Mouse (Mus musculus): ENCODE measurements around the gene Gcg. TPM values are rescaled to one million over a fixed set of nuclear protein-coding genes. Genes with fewer than 3 reads are reported as not detected.

Gene Gcg
- total RNA-seq (2014; rRNA removed; ENCODE audit: low replicate concordance) (not detected in 2 replicates), polyA plus RNA-seq (2015; fragmentation: Nextera tagmentation; extraction: Ambion mirVana) (not detected in 2 replicates)

GRCm38 (mm10) chr2:62483550-62483949 is at the start of gene Gcg:
Gene Gcg, minus strand, starts transcription at chr2:62483650.
- Histone ChIP-seq H3K9ac (replicated peaks; ENCODE audit: low read depth, low read length) (no peak within 1 kb of the TSS), H3K4me1 (ENCODE audit: control insufficient read depth, insufficient read depth) (no peaks in the 10 kb centered on the region), H3K27me3 (ENCODE audit: control insufficient read depth, insufficient read depth, low read length) (no peaks in the 10 kb centered on the region), H3K4me3 (ENCODE audit: low read depth, low read length) (no peak within 1 kb of the TSS), H3K9me3 (replicated peaks; ENCODE audit: control insufficient read depth, low read length) (no peaks in the 10 kb centered on the region), H3K4me2 (ENCODE audit: low read depth, low read length) (no peak within 1 kb of the TSS), H3K27ac (ENCODE audit: low read depth) (no peak within 1 kb of the TSS), H3K36me3 (replicated peaks; ENCODE audit: control insufficient read depth, insufficient read depth, low read length) (no peaks in the 10 kb centered on the region)
- 83% methylated on average over 9 of the region's 9 CpGs for WGBS
- DNase-seq (ENCODE audit: low spot score) (no peak), ATAC-seq (ENCODE audit: insufficient read depth, low read depth) (no peak)
- no peak for TF ChIP-seq CTCF (IDR thresholded peaks at IDR 0.05; ENCODE audit: low read depth)
- no peak for TF ChIP-seq EP300 (IDR thresholded peaks at IDR 0.05; ENCODE audit: low read depth)

- Histone ChIP-seq H3K4me2 (ENCODE audit: low read depth, low read length) (no peak overlapping the region), H3K27ac (ENCODE audit: low read depth) (no peak overlapping the region), H3K36me3 (replicated peaks; ENCODE audit: control insufficient read depth, insufficient read depth, low read length) (no peaks in the 10 kb centered on the region), H3K9me3 (replicated peaks; ENCODE audit: control insufficient read depth, low read length) (no peaks in the 10 kb centered on the region), H3K9ac (replicated peaks; ENCODE audit: low read depth, low read length) (no peak overlapping the region), H3K4me3 (ENCODE audit: low read depth, low read length) (no peak overlapping the region), H3K4me1 (ENCODE audit: control insufficient read depth, insufficient read depth) (no peaks in the 10 kb centered on the region), H3K27me3 (ENCODE audit: control insufficient read depth, insufficient read depth, low read length) (no peaks in the 10 kb centered on the region)
- TF ChIP-seq CTCF (IDR thresholded peaks at IDR 0.05; ENCODE audit: low read depth): no peak
- TF ChIP-seq EP300 (IDR thresholded peaks at IDR 0.05; ENCODE audit: low read depth): no peak
- 77% methylated on average over 1 of the region's 1 CpGs for WGBS
- no peak for DNase-seq (ENCODE audit: low spot score)
- no peak for ATAC-seq (ENCODE audit: insufficient read depth, low read depth)
Observed at GRCm38 (mm10) chr2:62531065-62531464, 47.6 kb upstream of the Gcg start.

DNA sequence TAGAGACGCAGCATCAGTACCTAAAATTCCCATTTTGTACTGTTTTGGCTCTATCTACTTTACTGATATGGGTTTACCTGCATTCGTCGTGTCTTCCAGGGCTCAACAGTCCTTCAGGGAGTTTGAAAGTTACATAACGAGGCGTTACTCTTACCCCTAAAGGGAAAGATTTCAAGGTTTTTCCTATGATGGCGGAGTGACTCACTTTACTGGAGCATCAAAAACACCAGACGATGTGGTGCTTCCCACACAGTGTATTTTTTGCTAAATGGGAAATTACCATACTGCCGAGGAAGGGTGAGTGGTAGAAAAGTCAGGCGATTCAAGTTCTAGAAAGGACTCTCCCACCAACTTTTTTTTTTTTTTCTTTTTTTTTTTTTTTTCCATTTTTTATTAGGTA is 42.9 kb upstream of the Gcg start:
- DNase-seq (ENCODE audit: low spot score): no peak
- Histone ChIP-seq H3K4me1 (ENCODE audit: control insufficient read depth, insufficient read depth) (no peaks in the 10 kb centered on the region), H3K27ac (ENCODE audit: low read depth) (no peak overlapping the region), H3K27me3 (ENCODE audit: control insufficient read depth, insufficient read depth, low read length) (no peaks in the 10 kb centered on the region), H3K4me3 (ENCODE audit: low read depth, low read length) (no peak overlapping the region), H3K36me3 (replicated peaks; ENCODE audit: control insufficient read depth, insufficient read depth, low read length) (no peaks in the 10 kb centered on the region), H3K9me3 (replicated peaks; ENCODE audit: control insufficient read depth, low read length) (no peaks in the 10 kb centered on the region), H3K4me2 (ENCODE audit: low read depth, low read length) (no peak overlapping the region), H3K9ac (replicated peaks; ENCODE audit: low read depth, low read length) (no peak overlapping the region)
- WGBS: 90% methylated on average over 9 of the region's 9 CpGs
- no peak for ATAC-seq (ENCODE audit: insufficient read depth, low read depth)
- TF ChIP-seq CTCF (IDR thresholded peaks at IDR 0.05; ENCODE audit: low read depth) (no peak), EP300 (IDR thresholded peaks at IDR 0.05; ENCODE audit: low read depth) (no peak)

DNA sequence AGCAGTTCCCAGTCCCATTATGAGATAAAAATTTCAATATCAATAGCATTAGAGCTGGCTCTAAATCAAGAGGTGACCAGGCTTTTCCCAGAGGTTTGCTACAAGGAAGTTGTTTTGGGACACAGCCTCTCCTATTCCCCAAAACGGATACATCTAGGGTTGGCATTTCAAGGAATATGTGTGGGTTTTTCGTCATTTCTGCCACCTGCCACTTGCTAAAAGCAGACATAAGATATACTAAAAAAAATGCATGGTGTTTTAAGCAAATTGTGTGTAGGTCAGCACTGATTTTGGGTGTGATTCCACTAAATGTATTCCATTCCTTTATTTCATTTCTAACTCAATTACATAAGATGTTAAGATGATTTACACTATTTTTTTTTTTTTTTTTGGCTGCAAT is 34.3 kb upstream of the Gcg start:
- Histone ChIP-seq H3K4me1 (ENCODE audit: control insufficient read depth, insufficient read depth) (no peaks in the 10 kb centered on the region), H3K27ac (ENCODE audit: low read depth) (no peak overlapping the region), H3K36me3 (replicated peaks; ENCODE audit: control insufficient read depth, insufficient read depth, low read length) (no peaks in the 10 kb centered on the region), H3K4me2 (ENCODE audit: low read depth, low read length) (no peak overlapping the region), H3K9ac (replicated peaks; ENCODE audit: low read depth, low read length) (no peak overlapping the region), H3K27me3 (ENCODE audit: control insufficient read depth, insufficient read depth, low read length) (no peaks in the 10 kb centered on the region), H3K4me3 (ENCODE audit: low read depth, low read length) (no peak overlapping the region), H3K9me3 (replicated peaks; ENCODE audit: control insufficient read depth, low read length) (no peaks in the 10 kb centered on the region)
- no peak for TF ChIP-seq CTCF (IDR thresholded peaks at IDR 0.05; ENCODE audit: low read depth)
- TF ChIP-seq EP300 (IDR thresholded peaks at IDR 0.05; ENCODE audit: low read depth): no peak
- ATAC-seq (ENCODE audit: insufficient read depth, low read depth) (no peak), DNase-seq (ENCODE audit: low spot score) (no peak)
- 56% methylated on average over 2 of the region's 2 CpGs for WGBS

DNA sequence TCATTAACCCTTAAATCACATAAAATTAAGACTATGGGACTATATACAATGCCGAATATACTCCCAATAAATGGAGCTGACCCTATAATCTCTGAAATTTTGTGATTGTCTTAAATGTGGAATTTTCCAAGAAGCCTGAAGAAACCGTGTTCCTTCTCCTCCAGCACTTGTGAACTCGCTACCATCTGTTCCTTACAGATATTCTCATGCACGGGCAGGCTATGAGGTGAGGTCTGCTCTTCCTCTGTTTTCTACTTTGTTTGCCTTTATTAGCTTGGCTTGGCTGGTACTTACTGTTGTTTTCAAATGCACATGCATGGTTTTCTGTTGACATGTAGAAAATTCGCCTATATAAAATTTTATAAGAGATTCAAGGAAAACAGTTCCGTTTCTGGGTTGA is 31.0 kb upstream of the Gcg start:
- H3K36me3 ChIP-seq (replicated peaks; ENCODE audit: control insufficient read depth, insufficient read depth, low read length): no peaks in the 10 kb centered on the region
- no peaks in the 10 kb centered on the region for H3K27me3 ChIP-seq (ENCODE audit: control insufficient read depth, insufficient read depth, low read length)
- TF ChIP-seq CTCF (IDR thresholded peaks at IDR 0.05; ENCODE audit: low read depth): no peak
- no peak for TF ChIP-seq EP300 (IDR thresholded peaks at IDR 0.05; ENCODE audit: low read depth)
- H3K4me3 ChIP-seq (ENCODE audit: low read depth, low read length): no peak overlapping the region
- no peak overlapping the region for H3K4me2 ChIP-seq (ENCODE audit: low read depth, low read length)
- no peak overlapping the region for H3K9ac ChIP-seq (replicated peaks; ENCODE audit: low read depth, low read length)
- DNase-seq (ENCODE audit: low spot score): no peak
- 70% methylated on average over 6 of the region's 6 CpGs for WGBS
- no peak overlapping the region for H3K27ac ChIP-seq (ENCODE audit: low read depth)
- no peaks in the 10 kb centered on the region for H3K4me1 ChIP-seq (ENCODE audit: control insufficient read depth, insufficient read depth)
- H3K9me3 ChIP-seq (replicated peaks; ENCODE audit: control insufficient read depth, low read length): no peaks in the 10 kb centered on the region
- ATAC-seq (ENCODE audit: insufficient read depth, low read depth): no peak

GRCm38 (mm10) chr2:62513477-62513876 is 30.0 kb upstream of the Gcg start:
- no peak for DNase-seq (ENCODE audit: low spot score)
- Histone ChIP-seq H3K36me3 (replicated peaks; ENCODE audit: control insufficient read depth, insufficient read depth, low read length) (no peaks in the 10 kb centered on the region), H3K4me2 (ENCODE audit: low read depth, low read length) (no peak overlapping the region), H3K27me3 (ENCODE audit: control insufficient read depth, insufficient read depth, low read length) (no peaks in the 10 kb centered on the region), H3K4me3 (ENCODE audit: low read depth, low read length) (no peak overlapping the region), H3K4me1 (ENCODE audit: control insufficient read depth, insufficient read depth) (no peaks in the 10 kb centered on the region), H3K9me3 (replicated peaks; ENCODE audit: control insufficient read depth, low read length) (no peaks in the 10 kb centered on the region), H3K27ac (ENCODE audit: low read depth) (no peak overlapping the region), H3K9ac (replicated peaks; ENCODE audit: low read depth, low read length) (no peak overlapping the region)
- no peak for TF ChIP-seq EP300 (IDR thresholded peaks at IDR 0.05; ENCODE audit: low read depth)
- TF ChIP-seq CTCF (IDR thresholded peaks at IDR 0.05; ENCODE audit: low read depth): no peak
- no peak for ATAC-seq (ENCODE audit: insufficient read depth, low read depth)
- 85% methylated on average over 15 of the region's 15 CpGs for WGBS

All from heart, postnatal 0 days (tissue).